8 mouse cellular contexts compared by ENCODE assay signal in the genomic region with DNA sequence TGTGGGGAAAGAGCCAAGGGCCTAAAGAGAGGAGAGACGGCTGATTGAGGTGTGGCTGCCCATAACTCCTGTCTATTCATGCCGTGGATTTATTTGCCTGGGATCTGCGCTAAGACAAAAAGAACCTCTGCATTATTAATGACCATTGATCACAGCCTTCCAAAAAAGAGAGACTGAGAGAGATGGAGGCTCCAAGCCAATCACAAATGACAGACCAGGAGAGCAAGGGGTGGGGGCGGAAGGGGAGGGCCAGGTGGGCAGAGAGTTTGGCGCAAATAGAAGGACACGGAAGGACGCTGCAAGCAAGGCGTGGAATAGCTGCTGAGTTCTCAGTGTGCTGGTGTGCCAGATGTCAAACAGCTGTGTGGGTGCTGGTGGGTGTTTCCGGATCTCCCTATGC. TPM values are rescaled to one million over a fixed set of nuclear protein-coding genes. Genes with fewer than 3 reads are reported as not detected.
A peak's percentile ranks its signal among the peaks of the same experiment; 100 is the strongest.
DNase-seq lines count a peak whose midpoint lies in the region; ATAC-seq and TF ChIP-seq lines count a peak whose summit lies in the region.

TSS of gene Htr1d (plus strand) at position 301 of the 400 bp plus-strand sequence.

- WGBS in heart, embryonic 11.5 days (ENCODE audit: insufficient replicate concordance): 76% methylated on average over 9 of the region's 9 CpGs
- 82% methylated on average over 9 of the region's 9 CpGs for WGBS in hindbrain, embryonic 10.5 days
- WGBS in liver, embryonic 16.5 days (ENCODE audit: insufficient replicate concordance): 72% methylated on average over 9 of the region's 9 CpGs

- ATAC-seq in heart, embryonic 11.5 days (replicated peaks; ENCODE audit: insufficient number of reproducible peaks, low FRiP score, low TSS enrichment): no peak
- no peak for ATAC-seq in liver, embryonic 16.5 days (ENCODE audit: low read depth)

- H3K9me3 ChIP-seq in heart, embryonic 11.5 days (replicated peaks; ENCODE audit: control insufficient read depth, low read length): no peaks in the 10 kb centered on the region
- no peaks in the 10 kb centered on the region for H3K9me3 ChIP-seq in E14TG2a.4 (ENCODE audit: low read length)
- no peaks in the 10 kb centered on the region for H3K9me3 ChIP-seq in hindbrain, embryonic 10.5 days
- H3K9me3 ChIP-seq in liver, embryonic 16.5 days (replicated peaks; ENCODE audit: control insufficient read depth, low read length): no peaks in the 10 kb centered on the region

- DNase-seq in heart, adult 9 months (ENCODE audit: low spot score in 2 of 2): no peak
- no peak for DNase-seq in hindbrain, embryonic 10.5 days (ENCODE audit: low spot score)
- no peak for DNase-seq in adrenal gland, postnatal 10 days
- no peak for DNase-seq in layer of hippocampus, adult 9-10 months (ENCODE audit: low spot score)
- no peak for DNase-seq in gastrocnemius, adult 18-20 months (ENCODE audit: low spot score)

- no peak within 1 kb of the TSS for H3K27ac ChIP-seq in heart, embryonic 11.5 days (ENCODE audit: low read depth, low read length)
- H3K27ac ChIP-seq in hindbrain, embryonic 10.5 days: peak within 1 kb of the TSS; percentile 76
- no peak within 1 kb of the TSS for H3K27ac ChIP-seq in liver, embryonic 16.5 days (ENCODE audit: low read length)

- peak within 1 kb of the TSS; percentile 98 for H3K4me2 ChIP-seq in heart, embryonic 11.5 days
- H3K4me2 ChIP-seq in liver, embryonic 16.5 days (ENCODE audit: low read depth, low read length): peak within 1 kb of the TSS; percentile 63

- peak within 1 kb of the TSS; percentile 11; the same call in 1 of the 2 replicates for H3K9ac ChIP-seq in heart, embryonic 11.5 days (ENCODE audit: low read depth, low read length)
- H3K9ac ChIP-seq in liver, embryonic 16.5 days (ENCODE audit: low read depth, low read length): no peak within 1 kb of the TSS

- H3K4me1 ChIP-seq in heart, embryonic 11.5 days (ENCODE audit: control insufficient read depth, insufficient read depth, low read length): peaks cover 6% of the 10 kb centered on the region
- peaks cover 33% of the 10 kb centered on the region for H3K4me1 ChIP-seq in E14TG2a.4 (replicated peaks; ENCODE audit: low read depth, low read length)
- peaks cover 51% of the 10 kb centered on the region for H3K4me1 ChIP-seq in hindbrain, embryonic 10.5 days (replicated peaks)
- peaks cover 2% of the 10 kb centered on the region for H3K4me1 ChIP-seq in liver, embryonic 16.5 days (ENCODE audit: control insufficient read depth, low read depth, low read length)

- no peaks in the 10 kb centered on the region for H3K36me3 ChIP-seq in heart, embryonic 11.5 days (ENCODE audit: control insufficient read depth, insufficient read depth, low read length)
- H3K36me3 ChIP-seq in E14TG2a.4 (ENCODE audit: insufficient read depth, low read length): no peaks in the 10 kb centered on the region
- H3K36me3 ChIP-seq in hindbrain, embryonic 10.5 days: no peaks in the 10 kb centered on the region
- H3K36me3 ChIP-seq in liver, embryonic 16.5 days (ENCODE audit: control insufficient read depth, insufficient read depth): no peaks in the 10 kb centered on the region

- H3K27me3 ChIP-seq in heart, embryonic 11.5 days (ENCODE audit: control insufficient read depth, insufficient read depth, low read length): peaks cover 50% of the 10 kb centered on the region
- H3K27me3 ChIP-seq in E14TG2a.4 (ENCODE audit: insufficient read depth, low read length): peaks cover 82% of the 10 kb centered on the region
- peaks cover 93% of the 10 kb centered on the region for H3K27me3 ChIP-seq in hindbrain, embryonic 10.5 days (ENCODE audit: insufficient read depth, poor library complexity, severe bottlenecking)
- peaks cover 37% of the 10 kb centered on the region for H3K27me3 ChIP-seq in liver, embryonic 16.5 days (ENCODE audit: control insufficient read depth, insufficient read depth, low read depth, low read length)

- no peak for TF ChIP-seq CTCF in E14TG2a.4 (conservative IDR thresholded peaks at IDR 0.05; ENCODE audit: low read length)

- peak within 1 kb of the TSS; percentile 54 for H3K4me3 ChIP-seq in heart, embryonic 11.5 days (ENCODE audit: low read depth, low read length)
- peak within 1 kb of the TSS; percentile 82 for H3K4me3 ChIP-seq in E14TG2a.4 (replicated peaks; ENCODE audit: low read length)
- peak within 1 kb of the TSS; percentile 59 for H3K4me3 ChIP-seq in hindbrain, embryonic 10.5 days
- H3K4me3 ChIP-seq in liver, embryonic 16.5 days (ENCODE audit: low read depth, low read length): peak within 1 kb of the TSS; percentile 43

RNA-seq across cellular contexts. Expression of gene Htr1d, which starts in this region (rescaled TPM):
- 0.39 TPM in 1 of 2 replicates, not detected in the other for polyA plus RNA-seq in heart, embryonic 11.5 days (2014; fragmentation: Nextera tagmentation; extraction: Ambion mirVana)
- polyA plus RNA-seq in hindbrain, embryonic 10.5 days (2016; fragmentation: Nextera tagmentation; extraction: Ambion mirVana): 0.18 and 0.52 TPM in 2 replicates
- 0.05 TPM in 1 of 2 replicates, not detected in the other for polyA plus RNA-seq in liver, embryonic 16.5 days (2015; fragmentation: Nextera tagmentation; extraction: Ambion mirVana)
- total RNA-seq in adrenal gland, postnatal 10 days (2021): under 1 TPM; 0.15 to 0.24 TPM
- total RNA-seq in gastrocnemius, adult 18-20 months (2021): not detected
